Mouse (Mus musculus) olfactory bulb, adult 2 months (tissue): Measurements from ENCODE around the gene Lce3d. TPM values are rescaled to one million over a fixed set of nuclear protein-coding genes. Genes with fewer than 3 reads are reported as not detected.
A peak's percentile ranks its signal among the peaks of the same experiment; 100 is the strongest.

Source experiments
- H3K27ac ChIP-seq: fragments of 200-500 bp; 2 replicates; pipeline ENCODE4 v1.5.1; 2012; ENCODE audit warnings: low read depth, low read length; ENCODE audit not compliant: insufficient read depth
- H3K4me1 ChIP-seq: fragments of 200-500 bp; 2 replicates; pipeline ENCODE4 v1.6.1; 2012; ENCODE audit warnings: low read length; ENCODE audit not compliant: control insufficient read depth, insufficient read depth
- H3K4me3 ChIP-seq: fragments of 200-500 bp; 2 replicates; pipeline ENCODE4 v1.5.1; 2012; ENCODE audit warnings: mild to moderate bottlenecking, low read depth, low read length, moderate library complexity; ENCODE audit not compliant: insufficient read depth
- CTCF ChIP-seq: fragments of 200-500 bp; IDR thresholded peaks from 2 replicates; pipeline ENCODE4 v1.5.1; 2012; ENCODE audit warnings: low read depth, mild to moderate bottlenecking, low read length, moderate library complexity; ENCODE audit not compliant: insufficient read depth
- POLR2A ChIP-seq: fragments of 200-500 bp; IDR thresholded peaks from 2 replicates; pipeline ENCODE4 v1.6.1; 2012; ENCODE audit warnings: mild to moderate bottlenecking, low read depth, low read length, moderate library complexity; ENCODE audit not compliant: insufficient read depth
- WGBS: fragments of 180-500 bp; shearing (Covaris S2); methylation state at CpG from one replicate; pipeline ENCODE4 v1.1.7; 2018; 5-methylcytosine and 5-hydroxymethylcytosine counted together
- polyA plus RNA-seq: library from polyadenylated mRNA; stranded (reverse); fragments of >200 nt; gene quantifications from 2 replicates; pipeline ENCODE4 v1.2.4, GENCODE M21; 2012; ENCODE audit warnings: low replicate concordance; ENCODE audit not compliant: missing spikeins, insufficient read depth, insufficient read length

Gene Lce3d
- polyA plus RNA-seq, 1 experiment: not detected

DNA sequence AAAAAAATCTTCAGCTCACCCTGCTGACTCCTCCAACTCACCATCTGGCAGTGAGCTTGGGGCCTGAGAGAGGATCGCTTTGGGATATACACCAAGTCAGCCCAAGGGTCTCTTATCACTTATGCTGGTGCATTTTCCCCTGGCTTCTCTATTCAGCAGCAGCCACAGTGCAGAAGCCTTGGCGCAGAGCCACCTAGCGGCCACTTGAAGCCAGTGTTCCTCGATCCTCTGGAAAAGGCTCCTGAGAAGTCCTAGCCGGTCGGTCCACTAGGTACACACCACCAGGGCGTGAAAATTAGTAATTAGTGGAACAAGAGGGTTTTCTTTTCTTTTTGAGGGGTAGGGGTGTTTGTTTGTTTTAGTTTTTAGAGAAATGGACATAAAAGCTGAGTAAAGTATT, 41.5 kb downstream of the Lce3d start:
- Histone ChIP-seq H3K4me1 (no peaks in the 10 kb centered on the region), H3K27ac (no peak overlapping the region), H3K4me3 (no peak overlapping the region)
- 3% methylated on average over 7 of the region's 7 CpGs for WGBS
- TF ChIP-seq POLR2A (no peak), CTCF (peak; percentile 85)

- Histone ChIP-seq H3K4me3 (no peak overlapping the region), H3K27ac (no peak overlapping the region), H3K4me1 (no peaks in the 10 kb centered on the region)
- no peak for TF ChIP-seq CTCF
- TF ChIP-seq POLR2A: no peak
- 79% methylated on average over 3 of the region's 3 CpGs for WGBS
Observed at GRCm38 (mm10) chr3:93000621-93001020, 43.4 kb downstream of the Lce3d start.

- Histone ChIP-seq H3K4me3 (no peak overlapping the region), H3K27ac (no peak overlapping the region), H3K4me1 (no peaks in the 10 kb centered on the region)
- 56% methylated on average over 4 of the region's 4 CpGs for WGBS
- no peak for TF ChIP-seq POLR2A
- no peak for TF ChIP-seq CTCF
Observed at GRCm38 (mm10) chr3:93002843-93003242, 45.7 kb downstream of the Lce3d start.

Other genes with a start within 250 kb of the Lce3d start
- gene Lce1e, start 248.3 kb upstream of the Lce3d start, polyA plus RNA-seq: not detected in 2 replicates
- gene Lce1f, start 237.0 kb upstream of the Lce3d start, polyA plus RNA-seq: not detected in 2 replicates
- gene Gm38119, start 218.3 kb upstream of the Lce3d start, polyA plus RNA-seq: not detected in 2 replicates
- gene Lce1g, start 205.1 kb upstream of the Lce3d start, polyA plus RNA-seq: not detected in 2 replicates
- gene Lce1h, start 192.3 kb upstream of the Lce3d start, polyA plus RNA-seq: not detected in 2 replicates
- gene Lce1i, start 178.5 kb upstream of the Lce3d start, polyA plus RNA-seq: not detected in 2 replicates
- not detected in 2 replicates for gene Lce1j, start 166.9 kb upstream of the Lce3d start, polyA plus RNA-seq
- gene Lce1k, start 149.5 kb upstream of the Lce3d start, polyA plus RNA-seq: not detected in 2 replicates
- gene Kprp, start 130.1 kb upstream of the Lce3d start, polyA plus RNA-seq: not detected in 2 replicates
- gene Lce1l, start 106.1 kb upstream of the Lce3d start, polyA plus RNA-seq: not detected in 2 replicates
- gene 2310050C09Rik, start 87.2 kb upstream of the Lce3d start, polyA plus RNA-seq: not detected in 2 replicates
- gene Lce3a, start 31.2 kb upstream of the Lce3d start, polyA plus RNA-seq: not detected in 2 replicates
- not detected in 2 replicates for gene Lce3b, start 24.4 kb upstream of the Lce3d start, polyA plus RNA-seq
- gene Lce3c, start 12.9 kb upstream of the Lce3d start, polyA plus RNA-seq: not detected in 2 replicates
- not detected in 2 replicates for gene Lce3e, start 9.7 kb downstream of the Lce3d start, polyA plus RNA-seq
- gene Lce3f, start 34.8 kb downstream of the Lce3d start, polyA plus RNA-seq: not detected in 2 replicates
- not detected in 2 replicates for gene Crct1, start 58.3 kb downstream of the Lce3d start, polyA plus RNA-seq
- not detected in 2 replicates for gene Lce1m, start 61.7 kb downstream of the Lce3d start, polyA plus RNA-seq
- gene Gm4858, start 111.4 kb downstream of the Lce3d start, polyA plus RNA-seq: not detected in 2 replicates
- not detected in 2 replicates for gene Crnn, start 187.4 kb downstream of the Lce3d start, polyA plus RNA-seq
- gene Flg2, start 239.9 kb downstream of the Lce3d start, polyA plus RNA-seq: not detected in 2 replicates